Mouse (Mus musculus) liver, adult 2 months (tissue): ENCODE results near the gene Zfp119b. TPM values are rescaled to one million over a fixed set of nuclear protein-coding genes. Genes with fewer than 3 reads are reported as not detected.
"Not testable (repeated sequence)": the region's sequence is repeated elsewhere in the genome, so short reads cannot be mapped to it uniquely, and the experiment has no call there.

Experiments
- DNase-seq: peaks from one replicate; pipeline ENCODE4 v3.0.0-alpha.2; 2011; ENCODE audit warnings: low read depth, low spot score; ENCODE audit errors: extremely low read depth
- H3K27ac ChIP-seq: fragments of 200-500 bp; replicated peaks from 2 replicates; pipeline ENCODE4 v1.5.1; 2012; ENCODE audit warnings: low read depth, mild to moderate bottlenecking, control low read depth, inconsistent platforms, low read length; ENCODE audit not compliant: insufficient read depth
- H3K27me3 ChIP-seq: fragments of 200-500 bp; 2 replicates; pipeline ENCODE4 v1.6.1; 2012; ENCODE audit warnings: mild to moderate bottlenecking, moderate library complexity, low read length, inconsistent platforms; ENCODE audit not compliant: control insufficient read depth, insufficient read depth
- H3K36me3 ChIP-seq: fragments of 200-500 bp; 2 replicates; pipeline ENCODE4 v1.6.1; 2012; ENCODE audit warnings: low read length, inconsistent platforms; ENCODE audit not compliant: control insufficient read depth, insufficient read depth
- H3K4me1 ChIP-seq: fragments of 200-500 bp; 2 replicates; pipeline ENCODE4 v1.6.1; 2011; ENCODE audit warnings: low read length; ENCODE audit not compliant: control insufficient read depth, insufficient read depth
- H3K4me3 ChIP-seq: fragments of 200-500 bp; 2 replicates; pipeline ENCODE4 v1.5.1; 2011; ENCODE audit warnings: low read depth, mild to moderate bottlenecking, control low read depth, low read length, moderate library complexity; ENCODE audit not compliant: insufficient read depth
- H3K79me2 ChIP-seq: fragments of 200-500 bp; 2 replicates; pipeline ENCODE4 v1.6.1; 2012; ENCODE audit warnings: inconsistent platforms, mild to moderate bottlenecking, low read length, moderate library complexity; ENCODE audit not compliant: control insufficient read depth, insufficient read depth
- H3K9ac ChIP-seq: fragments of 200-500 bp; 2 replicates; pipeline ENCODE4 v1.6.1; 2012; ENCODE audit warnings: low read depth, mild to moderate bottlenecking, control low read depth, inconsistent platforms, low read length
- CTCF ChIP-seq: fragments of 200-500 bp; IDR thresholded peaks from 2 replicates; pipeline ENCODE4 v1.5.1; 2011; ENCODE audit warnings: low read depth, low read length, control low read depth
- POLR2A ChIP-seq: fragments of 200-500 bp; IDR thresholded peaks from 2 replicates; pipeline ENCODE4 v1.6.1; 2011; ENCODE audit warnings: low read length, control low read depth; ENCODE audit not compliant: insufficient read depth; ENCODE audit errors: extremely low read depth
- WGBS: fragments of 180-500 bp; shearing (Covaris S2); methylation state at CpG from one replicate; pipeline ENCODE4 v1.1.7; 2018; 5-methylcytosine and 5-hydroxymethylcytosine counted together
- polyA plus RNA-seq: library from polyadenylated mRNA; depleted of rRNA; stranded (reverse); fragments of >200 nt; gene quantifications from 2 replicates; pipeline ENCODE4 v1.2.3, GENCODE M21; 2012
- total RNA-seq: library from RNA; depleted of rRNA; stranded (reverse); fragments of >200 nt; gene quantifications from 2 replicates; pipeline ENCODE4 v1.2.3, GENCODE M21; 2014

Zfp119b gene
- total and polyA plus RNA-seq, 2 experiments: 0.26 to 4.3 TPM

DNA sequence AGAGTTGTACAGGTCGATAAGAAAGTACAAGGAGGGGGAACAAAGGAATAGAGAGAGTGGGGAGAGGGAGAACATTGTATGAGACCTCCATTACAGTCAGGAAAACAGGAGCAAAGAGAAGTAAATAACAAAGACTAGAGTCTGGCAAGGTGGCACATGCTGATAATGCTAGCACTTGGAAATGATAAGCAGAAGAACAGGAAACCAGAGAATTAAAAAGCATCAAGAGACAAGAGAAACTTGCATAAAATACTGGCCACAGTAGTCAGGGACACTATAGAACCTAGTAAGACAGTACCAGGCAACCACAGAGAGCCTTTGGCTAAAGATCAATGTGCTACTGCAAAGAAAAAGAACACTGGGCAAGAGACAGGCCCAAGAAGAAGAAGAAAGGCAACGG lies 16.7 kb downstream of the Zfp119b start:
- Histone ChIP-seq H3K36me3 (no peaks in the 10 kb centered on the region), H3K4me3 (no peak overlapping the region), H3K79me2 (no peaks in the 10 kb centered on the region), H3K4me1 (no peaks in the 10 kb centered on the region), H3K9ac (no peak overlapping the region), H3K27me3 (no peaks in the 10 kb centered on the region), H3K27ac (no peak overlapping the region)
- no peak for DNase-seq
- 55% methylated on average over 2 of the region's 2 CpGs for WGBS
- no peak for TF ChIP-seq CTCF
- no peak for TF ChIP-seq POLR2A

DNA sequence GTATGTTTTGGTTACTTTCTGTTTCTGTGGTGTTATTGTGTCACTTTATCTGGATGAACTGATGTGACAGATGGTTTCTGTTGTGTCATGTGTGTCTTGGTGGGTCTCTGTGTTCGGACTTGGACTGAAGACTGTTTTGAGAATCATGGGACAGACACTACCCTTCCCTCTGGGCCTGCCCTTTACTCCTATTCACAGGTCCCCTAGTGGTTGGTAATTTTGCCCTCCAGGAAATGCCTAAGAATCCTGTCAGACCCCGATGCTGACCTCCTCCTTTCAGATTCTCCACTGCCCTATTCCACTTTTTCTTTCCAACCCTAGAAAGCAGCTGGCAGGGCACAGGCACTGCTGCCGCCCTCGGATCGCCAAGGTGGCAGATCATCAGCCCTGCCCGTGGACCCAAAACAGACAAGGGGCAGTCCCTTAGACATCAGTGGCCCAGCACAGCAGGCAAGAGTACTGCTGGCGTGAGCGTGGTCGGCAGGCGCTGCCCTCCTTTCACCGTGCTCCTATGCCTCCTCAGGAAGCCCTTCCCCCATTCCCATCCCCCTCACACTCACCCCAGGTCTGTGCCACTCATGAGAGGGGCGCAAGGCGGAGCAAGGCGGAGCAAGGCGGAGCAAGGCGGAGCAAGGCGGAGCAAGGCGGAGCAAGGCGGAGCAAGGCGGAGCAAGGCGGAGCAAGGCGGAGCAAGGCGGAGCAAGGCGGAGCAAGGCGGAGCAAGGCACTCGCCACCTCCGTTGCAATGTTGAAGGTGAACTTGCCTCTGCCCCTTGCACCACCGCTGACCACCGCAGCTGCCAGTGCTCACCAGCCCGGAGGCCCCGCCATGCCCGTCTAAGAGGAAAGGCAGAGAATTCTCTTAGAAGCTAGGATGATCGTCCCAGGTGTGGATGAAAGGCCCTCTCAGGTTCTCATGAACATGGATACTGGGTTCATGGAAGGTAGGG lies 17.5 kb downstream of the Zfp119b start:
- DNase-seq: peak; percentile 64
- Histone ChIP-seq H3K9ac (peak overlapping the region; percentile 61), H3K27ac (peak overlapping the region; percentile 17), H3K36me3 (no peaks in the 10 kb centered on the region), H3K4me3 (peak overlapping the region; percentile 71), H3K4me1 (no peaks in the 10 kb centered on the region), H3K79me2 (no peaks in the 10 kb centered on the region), H3K27me3 (no peaks in the 10 kb centered on the region)
- 1% methylated on average over 33 of the region's 33 CpGs for WGBS
- TF ChIP-seq POLR2A: 0 out of 2 replicates have a peak, but pooled peaks have one; percentile 15
- TF ChIP-seq CTCF: no peak

GRCm38 (mm10) chr17:55906669-55907068 lies 42.6 kb downstream of the Zfp119b start:
- Histone ChIP-seq H3K27me3 (no peaks in the 10 kb centered on the region), H3K36me3 (no peaks in the 10 kb centered on the region), H3K9ac (no peak overlapping the region), H3K79me2 (no peaks in the 10 kb centered on the region), H3K4me3 (no peak overlapping the region), H3K4me1 (no peaks in the 10 kb centered on the region), H3K27ac (no peak overlapping the region)
- DNase-seq: no peak
- TF ChIP-seq CTCF (no peak), POLR2A (no peak)

DNA sequence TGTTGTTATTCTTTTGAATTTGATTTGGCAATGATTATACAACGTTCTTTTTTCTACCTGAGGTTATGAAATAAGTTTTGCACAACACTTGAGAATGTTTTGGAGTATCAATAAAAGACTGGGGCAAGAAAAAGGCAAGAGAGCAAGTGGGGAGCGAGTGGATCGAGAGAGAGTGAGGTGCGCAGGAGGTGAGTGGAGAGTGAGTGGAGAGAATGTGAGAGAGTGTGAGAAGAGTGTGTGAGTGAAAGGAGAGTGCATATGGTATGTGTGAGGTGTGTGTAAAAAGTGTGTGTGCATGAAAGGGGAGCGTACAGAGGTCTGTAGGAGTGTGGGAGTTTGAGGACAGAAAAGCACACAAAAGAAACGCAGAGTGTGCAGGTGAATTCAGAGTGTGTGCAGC lies 45.2 kb downstream of the Zfp119b start:
- Histone ChIP-seq H3K4me3 (no peak overlapping the region; the same call in 1 of the 2 replicates), H3K79me2 (no peaks in the 10 kb centered on the region), H3K4me1 (no peaks in the 10 kb centered on the region), H3K27ac (peak overlapping the region; percentile 66), H3K9ac (peak overlapping the region; percentile 10), H3K27me3 (no peaks in the 10 kb centered on the region), H3K36me3 (no peaks in the 10 kb centered on the region)
- DNase-seq: no peak
- WGBS: 26% methylated on average over 6 of the region's 6 CpGs
- TF ChIP-seq POLR2A: no peak
- no peak for TF ChIP-seq CTCF

GRCm38 (mm10) chr17:55903687-55904086 lies 45.6 kb downstream of the Zfp119b start:
- TF ChIP-seq POLR2A (no peak), CTCF (no peak)
- Histone ChIP-seq H3K4me3 (no peak overlapping the region), H3K36me3 (no peaks in the 10 kb centered on the region), H3K27ac (no peak overlapping the region), H3K9ac (no peak overlapping the region), H3K79me2 (no peaks in the 10 kb centered on the region), H3K27me3 (no peaks in the 10 kb centered on the region), H3K4me1 (no peaks in the 10 kb centered on the region)
- WGBS: 37% methylated on average over 1 of the region's 1 CpGs
- peak; percentile 90 for DNase-seq

DNA sequence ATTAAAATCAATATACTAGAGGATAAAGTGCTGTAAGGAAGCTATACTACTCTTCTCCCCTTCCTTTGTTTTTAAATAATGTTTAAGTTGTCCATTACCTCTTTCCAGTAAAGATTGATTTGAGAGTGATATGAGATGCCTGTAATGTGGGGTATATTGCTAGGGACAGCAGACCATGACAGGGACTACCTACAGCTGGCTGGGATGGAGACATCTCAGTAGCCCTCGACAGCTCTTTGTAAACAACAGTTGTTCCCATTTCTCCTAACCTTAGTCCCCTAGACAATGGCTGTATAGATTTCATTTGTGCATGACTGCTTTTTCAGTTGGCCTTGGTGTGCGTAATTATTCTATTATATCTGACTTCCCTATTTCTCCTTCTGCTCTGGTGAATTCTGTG lies 46.2 kb downstream of the Zfp119b start:
- peaks cover 2% of the 10 kb centered on the region for H3K36me3 ChIP-seq
- TF ChIP-seq POLR2A: no peak
- TF ChIP-seq CTCF: no peak
- H3K27me3 ChIP-seq: no peaks in the 10 kb centered on the region
- H3K4me3 ChIP-seq: no peak overlapping the region
- no peak overlapping the region for H3K27ac ChIP-seq
- 37% methylated on average over 2 of the region's 2 CpGs for WGBS
- no peaks in the 10 kb centered on the region for H3K4me1 ChIP-seq
- no peaks in the 10 kb centered on the region for H3K79me2 ChIP-seq
- no peak overlapping the region for H3K9ac ChIP-seq
- no peak for DNase-seq

DNA sequence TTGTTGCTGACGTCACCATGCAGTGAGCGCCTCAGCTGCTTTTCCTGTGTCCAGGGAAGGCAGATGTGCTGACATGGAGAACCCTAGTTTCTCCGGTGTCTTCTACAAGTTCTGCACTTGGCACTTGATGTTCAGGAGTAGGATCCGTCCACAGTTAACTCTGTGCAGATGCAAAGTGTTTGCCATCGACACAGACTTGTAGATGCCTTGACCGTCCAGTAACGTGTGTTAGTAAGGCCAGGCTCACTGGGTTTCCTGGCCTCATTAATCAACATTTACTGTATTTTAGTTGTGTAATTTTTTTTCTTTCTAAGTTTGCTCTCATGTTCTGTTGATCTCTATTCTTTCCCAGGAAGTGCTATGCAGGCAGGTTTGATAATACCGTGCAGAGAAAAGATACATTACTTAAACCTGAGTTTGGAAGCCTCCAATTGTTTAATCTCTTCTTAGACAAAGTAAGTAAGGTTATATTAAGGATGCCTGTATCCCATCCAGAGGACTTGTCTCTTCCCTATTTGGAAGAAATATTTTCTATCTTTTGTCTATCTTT lies 56.8 kb downstream of the Zfp119b start:
- Histone ChIP-seq H3K27ac (peak overlapping the region; percentile 28; the same call in 1 of the 2 replicates), H3K9ac (0 out of 2 replicates have a peak overlapping the region, but pooled peaks have one; percentile 21), H3K36me3 (peaks cover 14% of the 10 kb centered on the region; the same call in 1 of the 2 replicates), H3K4me3 (peak overlapping the region; percentile 31)
- not testable (repeated sequence) for H3K27me3 ChIP-seq, H3K79me2 ChIP-seq, H3K4me1 ChIP-seq
- DNase-seq: peak; percentile 39
- WGBS: 6% methylated on average over 6 of the region's 8 CpGs
